Mouse (Mus musculus): ENCODE measurements around the gene Trabd.
A peak's percentile ranks its signal among the peaks of the same experiment; 100 is the strongest.

Trabd gene

DNA sequence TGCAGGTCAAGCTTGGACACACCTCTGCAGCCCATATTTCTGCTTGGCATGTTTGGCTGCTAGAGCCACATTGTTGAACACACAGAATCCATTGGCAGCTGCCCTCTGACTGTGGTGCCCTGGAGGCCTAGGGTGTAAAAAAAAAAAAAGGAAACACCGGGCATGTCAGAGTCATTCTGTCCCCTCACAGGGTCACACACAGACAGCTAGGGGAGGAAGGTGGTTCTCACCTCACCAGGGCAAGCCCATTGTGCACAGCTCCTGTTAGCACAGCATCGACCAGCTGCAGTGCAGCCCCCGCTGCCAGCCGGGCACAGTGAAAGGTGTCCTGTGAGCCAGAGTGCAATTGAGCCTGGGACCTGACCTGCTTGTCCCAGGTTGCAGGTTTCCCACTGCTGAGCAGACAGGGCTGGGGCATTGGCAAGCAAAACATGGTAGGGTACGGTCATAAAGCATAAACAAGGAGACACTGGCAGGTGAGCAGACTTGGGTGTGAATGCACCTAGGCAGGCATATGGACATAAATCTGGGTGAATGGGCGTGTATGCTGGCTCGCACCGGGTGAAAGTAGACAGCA, 52.5 kb downstream of the Trabd start:
- DNase-seq (ENCODE audit: low read depth), result no peak

DNA sequence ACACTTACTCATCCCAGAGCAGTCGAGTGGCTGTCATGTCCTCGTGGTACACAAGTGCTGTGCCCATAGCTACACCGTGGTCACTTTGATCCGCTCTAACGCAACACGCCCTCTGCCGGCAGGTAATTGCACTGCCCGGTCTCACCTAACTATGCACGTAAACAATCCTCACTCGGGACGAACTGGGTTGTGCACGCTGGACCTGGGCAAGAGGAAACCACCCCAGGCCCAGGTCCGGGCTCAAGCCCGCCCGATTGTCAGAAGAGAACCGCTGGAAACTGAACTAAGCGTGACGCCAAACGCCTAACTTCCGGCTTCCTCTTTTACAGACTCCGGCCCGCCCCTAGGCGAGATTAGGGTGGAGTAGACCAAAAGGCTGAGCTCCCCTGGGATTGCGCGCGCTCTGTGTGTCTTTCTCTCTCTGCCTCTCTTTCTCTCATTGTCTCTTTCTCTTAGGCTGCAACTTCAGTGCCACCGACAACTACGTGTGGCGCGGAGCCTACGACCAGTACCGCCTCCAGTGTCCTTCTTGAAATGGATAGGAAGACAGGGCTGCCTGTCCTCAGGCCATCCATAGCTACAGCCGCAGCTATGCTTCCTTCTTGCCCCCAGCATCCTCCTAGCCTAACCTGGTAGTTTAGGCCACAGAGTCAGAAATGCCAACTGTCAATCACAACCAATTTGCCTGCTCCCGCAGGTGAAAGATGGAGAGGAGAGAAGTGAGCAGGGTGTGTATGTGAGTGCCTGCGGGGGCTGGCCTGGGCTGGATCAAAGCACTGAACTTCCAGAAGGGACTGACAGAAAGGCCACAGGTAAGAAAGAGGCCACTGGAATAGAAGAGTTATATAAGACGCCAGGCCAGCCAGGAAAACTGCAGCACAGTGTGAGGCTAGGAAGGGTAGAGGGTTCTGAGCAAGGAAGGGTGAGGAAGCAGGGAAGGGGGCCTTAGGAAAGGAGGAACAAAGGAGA, 53.7 kb downstream of the Trabd start, which contains the start of gene Hdac10:
Hdac10 (minus strand) TSS at position 319 of the 969 bp plus-strand sequence.
- DNase-seq (ENCODE audit: low read depth), result peak; percentile 92

DNA sequence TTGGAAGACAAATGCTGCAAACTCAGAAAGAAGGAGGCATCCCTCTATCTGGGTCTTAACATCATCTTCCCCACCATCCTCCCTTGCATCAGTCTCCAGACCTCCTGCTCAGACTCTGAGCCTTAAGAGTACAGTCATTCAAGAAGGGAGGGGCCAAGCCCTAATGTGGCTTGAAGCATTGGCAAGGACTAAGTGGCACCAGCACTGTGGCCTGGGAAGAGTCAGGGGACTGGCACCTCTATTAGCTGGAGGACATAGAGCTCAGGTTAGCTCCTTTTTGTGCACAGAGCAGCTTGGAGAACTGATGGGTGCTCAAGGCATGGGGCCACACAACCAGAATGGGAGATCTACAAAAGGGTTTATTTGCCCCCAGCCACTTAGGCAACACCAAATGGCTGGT, 55.3 kb downstream of the Trabd start:
- DNase-seq (ENCODE audit: low read depth), result no peak

DNA sequence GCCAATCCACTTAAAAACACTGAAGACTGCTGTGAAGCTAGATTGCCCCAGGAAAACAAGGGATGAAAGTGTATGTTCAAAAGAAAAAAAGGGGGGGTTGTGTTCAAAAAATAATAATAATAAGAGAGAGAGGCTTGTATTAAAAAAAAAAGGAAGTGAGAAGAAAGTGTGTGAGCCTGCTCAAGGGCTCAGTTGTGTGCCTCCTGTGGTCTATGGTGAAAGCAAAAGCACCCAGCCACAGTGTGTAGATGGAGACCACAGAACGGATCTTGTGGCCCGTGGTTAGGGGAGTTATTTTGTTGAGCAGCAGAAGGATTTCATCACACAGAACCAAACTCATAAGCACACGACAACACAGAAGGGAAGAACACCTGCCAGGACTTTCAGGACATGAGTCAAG, 56.4 kb downstream of the Trabd start:
- DNase-seq (ENCODE audit: low read depth), result peak; percentile 90
